Mouse (Mus musculus): ENCODE measurements around the gene Ppp2r5e. TPM values are rescaled to one million over a fixed set of nuclear protein-coding genes. Genes with fewer than 3 reads are reported as not detected.

Gene Ppp2r5e
- total and polyA plus RNA-seq, 3 experiments, result 9.1 to 32.9 (median 32.6) TPM

DNA sequence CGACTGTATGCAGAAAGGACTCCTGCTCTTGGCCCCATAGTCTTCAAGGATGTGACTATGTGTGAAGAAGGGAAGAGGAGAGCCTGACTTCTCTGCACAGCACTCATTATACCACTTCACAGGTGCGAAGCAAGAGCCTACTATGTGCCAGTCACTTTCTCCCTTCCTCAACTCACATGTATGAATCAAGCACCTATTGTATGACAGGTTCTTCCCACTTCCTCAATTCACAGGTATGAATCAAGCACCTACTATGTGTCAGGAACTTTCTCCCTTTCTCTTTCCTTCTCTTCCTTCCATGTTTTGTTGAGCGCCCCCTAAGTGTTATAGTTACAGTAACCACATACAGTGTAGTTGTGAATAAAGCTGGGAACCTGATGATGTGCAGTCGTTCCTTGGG lies 171.2 kb downstream of the Ppp2r5e start:
- TF ChIP-seq EP300 (IDR thresholded peaks at IDR 0.05; ENCODE audit: insufficient read depth, low read depth, low read length) (no peak), CTCF (IDR thresholded peaks at IDR 0.05) (no peak), POLR2A (IDR thresholded peaks at IDR 0.05; ENCODE audit: insufficient read depth, low read depth, low read length) (no peak)
- intact Hi-C loops (cut with DNase I), result no loop called here

DNA sequence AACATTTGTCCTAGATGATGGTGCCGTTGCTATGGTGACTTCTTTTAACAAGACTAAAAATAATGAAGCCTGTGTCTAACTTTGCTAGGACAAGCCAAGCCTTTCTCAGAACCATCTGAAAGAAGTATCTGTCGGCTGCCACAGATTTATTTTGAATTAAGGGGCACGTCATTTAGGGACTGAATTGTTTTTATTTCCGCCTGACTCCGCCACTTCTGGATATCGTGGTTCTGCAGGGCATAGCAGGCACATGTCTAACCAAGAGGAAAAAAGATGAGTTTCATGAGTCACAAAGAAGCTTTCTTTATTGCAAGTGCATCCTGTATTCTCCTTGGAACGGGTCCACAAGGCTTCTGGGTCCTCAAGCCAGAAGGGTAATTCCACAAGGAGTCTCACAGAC lies 171.7 kb downstream of the Ppp2r5e start:
- TF ChIP-seq CTCF (IDR thresholded peaks at IDR 0.05) (no peak), EP300 (IDR thresholded peaks at IDR 0.05; ENCODE audit: insufficient read depth, low read depth, low read length) (no peak), POLR2A (IDR thresholded peaks at IDR 0.05; ENCODE audit: insufficient read depth, low read depth, low read length) (no peak)
- WGBS, result 46% methylated on average over 7 of the region's 7 CpGs
- no peaks in the 10 kb centered on the region for H3K36me3 ChIP-seq (ENCODE audit: control insufficient read depth, insufficient read depth, low read length)
- intact Hi-C loops (cut with DNase I), result no loop called here
- no peaks in the 10 kb centered on the region for H3K27me3 ChIP-seq (ENCODE audit: control insufficient read depth, insufficient read depth, low read length)
- H3K9ac ChIP-seq (ENCODE audit: low read depth, low read length), result no peak overlapping the region
- no peak overlapping the region for H3K27ac ChIP-seq
- no peaks in the 10 kb centered on the region for H3K79me2 ChIP-seq (replicated peaks; ENCODE audit: control insufficient read depth, insufficient read depth, low read length)
- H3K4me3 ChIP-seq, result no peak overlapping the region
- no peak for DNase-seq
- no peaks in the 10 kb centered on the region for H3K4me1 ChIP-seq (ENCODE audit: control insufficient read depth, insufficient read depth, low read length)

More for the DNA sequence above, 171.2 kb downstream of the Ppp2r5e start:
- no peaks in the 10 kb centered on the region for H3K4me1 ChIP-seq (ENCODE audit: control insufficient read depth, insufficient read depth, low read length)
- H3K9ac ChIP-seq (ENCODE audit: low read depth, low read length), result no peak overlapping the region
- H3K27me3 ChIP-seq (ENCODE audit: control insufficient read depth, insufficient read depth, low read length), result no peaks in the 10 kb centered on the region
- H3K4me3 ChIP-seq, result no peak overlapping the region
- no peaks in the 10 kb centered on the region for H3K79me2 ChIP-seq (replicated peaks; ENCODE audit: control insufficient read depth, insufficient read depth, low read length)
- WGBS, result 80% methylated on average over 4 of the region's 4 CpGs
- DNase-seq, result no peak
- H3K27ac ChIP-seq, result no peak overlapping the region
- H3K36me3 ChIP-seq (ENCODE audit: control insufficient read depth, insufficient read depth, low read length), result no peaks in the 10 kb centered on the region

DNA sequence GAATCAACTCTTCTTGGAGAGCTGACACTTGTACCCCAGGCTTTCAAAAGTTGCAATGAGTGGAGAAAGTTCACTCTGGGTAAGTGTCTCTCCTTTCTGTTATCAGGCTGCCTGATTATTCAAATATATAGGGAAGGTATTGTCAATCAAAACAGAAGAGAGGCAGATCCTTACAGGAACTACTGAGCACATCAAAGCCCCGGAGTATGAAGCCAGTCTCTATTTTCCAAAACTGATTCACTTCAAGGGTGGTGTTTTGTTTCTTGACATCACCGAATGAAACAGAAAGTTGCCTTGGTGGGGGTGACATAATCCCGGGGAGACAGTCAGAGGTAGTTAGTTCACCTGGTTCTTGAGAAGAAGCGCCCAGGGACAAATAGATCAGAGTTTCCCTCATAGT lies 179.4 kb downstream of the Ppp2r5e start, which contains the start of gene Gphb5:
Gene Gphb5, minus strand, starts transcription at position 101 of the 400 bp plus-strand sequence.
- WGBS, result 88% methylated on average over 4 of the region's 4 CpGs
- DNase-seq, result no peak
- H3K27me3 ChIP-seq (ENCODE audit: control insufficient read depth, insufficient read depth, low read length), result no peaks in the 10 kb centered on the region
- H3K4me3 ChIP-seq, result no peak within 1 kb of the TSS
- no peaks in the 10 kb centered on the region for H3K79me2 ChIP-seq (replicated peaks; ENCODE audit: control insufficient read depth, insufficient read depth, low read length)
- no peaks in the 10 kb centered on the region for H3K36me3 ChIP-seq (ENCODE audit: control insufficient read depth, insufficient read depth, low read length)
- H3K4me1 ChIP-seq (ENCODE audit: control insufficient read depth, insufficient read depth, low read length), result peaks cover 3% of the 10 kb centered on the region
- TF ChIP-seq CTCF (IDR thresholded peaks at IDR 0.05), result no peak
- no peak for TF ChIP-seq EP300 (IDR thresholded peaks at IDR 0.05; ENCODE audit: insufficient read depth, low read depth, low read length)
- TF ChIP-seq POLR2A (IDR thresholded peaks at IDR 0.05; ENCODE audit: insufficient read depth, low read depth, low read length), result no peak
- no peak within 1 kb of the TSS for H3K9ac ChIP-seq (ENCODE audit: low read depth, low read length)
- intact Hi-C loops (cut with DNase I), result no loop called here
- no peak within 1 kb of the TSS for H3K27ac ChIP-seq

DNA sequence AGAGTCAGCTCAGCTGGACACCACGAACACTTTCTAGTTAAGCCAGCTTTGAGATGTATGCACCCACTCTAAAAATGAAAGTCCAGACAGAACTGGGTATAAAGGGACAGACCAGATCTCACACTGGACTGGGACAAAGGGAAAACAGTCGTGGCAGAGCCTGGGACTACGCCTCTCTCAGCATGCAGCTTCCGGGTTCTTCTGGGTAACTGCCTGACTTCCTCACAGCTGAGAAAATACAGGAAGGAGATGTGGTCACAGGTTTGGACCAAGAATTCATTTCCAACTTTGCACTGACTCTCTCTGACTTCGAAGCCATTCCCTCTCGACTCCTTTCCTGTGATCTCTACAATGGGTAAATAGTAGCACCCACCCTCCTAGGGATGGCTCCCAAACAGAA lies 181.1 kb downstream of the Ppp2r5e start:
- no peaks in the 10 kb centered on the region for H3K27me3 ChIP-seq (ENCODE audit: control insufficient read depth, insufficient read depth, low read length)
- H3K27ac ChIP-seq, result no peak overlapping the region
- DNase-seq, result peak in 1 of 2 experiments; percentile 17
- TF ChIP-seq POLR2A (IDR thresholded peaks at IDR 0.05; ENCODE audit: insufficient read depth, low read depth, low read length) (no peak), CTCF (IDR thresholded peaks at IDR 0.05) (no peak)
- H3K36me3 ChIP-seq (ENCODE audit: control insufficient read depth, insufficient read depth, low read length), result no peaks in the 10 kb centered on the region
- no peak overlapping the region for H3K4me3 ChIP-seq
- 43% methylated on average over 6 of the region's 6 CpGs for WGBS
- H3K79me2 ChIP-seq (replicated peaks; ENCODE audit: control insufficient read depth, insufficient read depth, low read length), result no peaks in the 10 kb centered on the region
- peaks cover 3% of the 10 kb centered on the region for H3K4me1 ChIP-seq (ENCODE audit: control insufficient read depth, insufficient read depth, low read length)
- intact Hi-C loops (cut with DNase I), result no loop called here
- H3K9ac ChIP-seq (ENCODE audit: low read depth, low read length), result no peak overlapping the region

DNA sequence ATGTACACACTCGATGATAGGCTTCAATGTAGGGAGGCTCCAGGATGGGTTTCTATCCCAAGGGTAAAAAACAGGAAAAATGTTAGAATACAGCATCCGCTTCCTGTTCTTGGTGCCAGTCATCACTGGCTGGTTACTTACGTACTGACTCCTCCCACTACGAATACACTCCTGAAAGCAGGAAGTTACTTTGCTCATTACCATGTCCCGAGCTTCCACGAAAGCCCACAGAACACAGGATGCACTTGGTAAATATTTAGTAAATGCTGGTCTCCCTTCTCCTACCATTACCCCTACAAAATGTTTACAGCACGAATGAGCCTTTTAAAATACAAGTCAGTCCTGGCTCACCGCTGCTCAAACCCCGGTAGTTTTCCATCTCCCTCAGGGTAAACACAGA lies 183.1 kb downstream of the Ppp2r5e start:
- H3K4me1 ChIP-seq (ENCODE audit: control insufficient read depth, insufficient read depth, low read length), result peaks cover 3% of the 10 kb centered on the region
- TF ChIP-seq EP300 (IDR thresholded peaks at IDR 0.05; ENCODE audit: insufficient read depth, low read depth, low read length), result no peak
- TF ChIP-seq POLR2A (IDR thresholded peaks at IDR 0.05; ENCODE audit: insufficient read depth, low read depth, low read length), result peak; percentile 22; the same call in 1 of the 2 replicates
- no peak for TF ChIP-seq CTCF (IDR thresholded peaks at IDR 0.05)
- no peak overlapping the region for H3K9ac ChIP-seq (ENCODE audit: low read depth, low read length)
- H3K27ac ChIP-seq, result peak overlapping the region; percentile 28; the same call in 1 of the 2 replicates
- H3K79me2 ChIP-seq (replicated peaks; ENCODE audit: control insufficient read depth, insufficient read depth, low read length), result no peaks in the 10 kb centered on the region
- H3K36me3 ChIP-seq (ENCODE audit: control insufficient read depth, insufficient read depth, low read length), result no peaks in the 10 kb centered on the region
- no peaks in the 10 kb centered on the region for H3K27me3 ChIP-seq (ENCODE audit: control insufficient read depth, insufficient read depth, low read length)
- intact Hi-C loops (cut with DNase I), result no loop called here
- 53% methylated on average over 9 of the region's 9 CpGs for WGBS
- no peak overlapping the region for H3K4me3 ChIP-seq
- no peak for DNase-seq

Other genes with a start within 250 kb of the Ppp2r5e start
- gene Gphb5, start 179.5 kb downstream of the Ppp2r5e start, total RNA-seq (2021), result not detected
- not detected in 2 replicates for gene Gphb5, start 179.5 kb downstream of the Ppp2r5e start, polyA plus RNA-seq (2012; rRNA removed)
- 1 to 10 TPM; 2.8 TPM for gene Wdr89, start 73.3 kb upstream of the Ppp2r5e start, total RNA-seq (2021)
- gene Wdr89, start 73.3 kb upstream of the Ppp2r5e start, polyA plus RNA-seq (2012; rRNA removed), result 2.1 and 2.6 TPM in 2 replicates
- 10 to 100 TPM; 21.3 to 22.5 TPM for gene Sgpp1, start 139.5 kb upstream of the Ppp2r5e start, total RNA-seq (2021)
- 17.1 and 31.1 TPM in 2 replicates for gene Sgpp1, start 139.5 kb upstream of the Ppp2r5e start, polyA plus RNA-seq (2012; rRNA removed)
- 10 to 100 TPM; 33.1 to 33.6 TPM for gene Syne2, start 221.9 kb upstream of the Ppp2r5e start, total RNA-seq (2021)
- 21.7 and 30.3 TPM in 2 replicates for gene Syne2, start 221.9 kb upstream of the Ppp2r5e start, polyA plus RNA-seq (2012; rRNA removed)